Mouse (Mus musculus) midbrain, embryonic 10.5 days (tissue): ENCODE results near the gene Med29. TPM values are rescaled to one million over a fixed set of nuclear protein-coding genes. Genes with fewer than 3 reads are reported as not detected.
"Not testable (repeated sequence)": the region's sequence is repeated elsewhere in the genome, so short reads cannot be mapped to it uniquely, and the experiment has no call there.

Experiments used
- DNase-seq: peaks from one replicate; pipeline ENCODE4 v3.0.0-alpha.2; 2017; ENCODE audit warnings: low spot score
- H3K27ac ChIP-seq: fragments of 300-500 bp; sonication (generic); replicated peaks from 2 replicates; pipeline ENCODE4 v1.5.1; 2016; ENCODE audit warnings: mild to moderate bottlenecking
- H3K27me3 ChIP-seq: fragments of 300-500 bp; sonication (generic); 2 replicates; pipeline ENCODE4 v1.6.1; 2016; ENCODE audit warnings: low read depth, mild to moderate bottlenecking; ENCODE audit not compliant: poor library complexity, severe bottlenecking
- H3K36me3 ChIP-seq: fragments of 300-500 bp; sonication (generic); 2 replicates; pipeline ENCODE4 v1.6.1; 2016; ENCODE audit warnings: mild to moderate bottlenecking, moderate library complexity
- H3K4me1 ChIP-seq: fragments of 300-500 bp; sonication (generic); 2 replicates; pipeline ENCODE4 v1.6.1; 2016
- H3K4me3 ChIP-seq: fragments of 300-500 bp; sonication (generic); 2 replicates; pipeline ENCODE4 v1.5.1; 2016; ENCODE audit warnings: mild to moderate bottlenecking, moderate library complexity
- H3K9me3 ChIP-seq: fragments of 300-500 bp; sonication (generic); replicated peaks from 2 replicates; pipeline ENCODE4 v1.6.1; 2016; ENCODE audit warnings: mild to moderate bottlenecking
- WGBS: fragments of 180-500 bp; shearing (Covaris S2); methylation state at CpG from one replicate; pipeline ENCODE4 v1.1.7; 2016; 5-methylcytosine and 5-hydroxymethylcytosine counted together
- polyA plus RNA-seq: library from polyadenylated mRNA; unstranded; fragments of >200 nt; fragmentation: Nextera tagmentation; extraction: Ambion mirVana; gene quantifications from 2 replicates; pipeline ENCODE4 v1.2.1, GENCODE M21; 2016

Med29 gene
- polyA plus RNA-seq, 1 experiment from 2014 or later: 61.0 TPM

DNA sequence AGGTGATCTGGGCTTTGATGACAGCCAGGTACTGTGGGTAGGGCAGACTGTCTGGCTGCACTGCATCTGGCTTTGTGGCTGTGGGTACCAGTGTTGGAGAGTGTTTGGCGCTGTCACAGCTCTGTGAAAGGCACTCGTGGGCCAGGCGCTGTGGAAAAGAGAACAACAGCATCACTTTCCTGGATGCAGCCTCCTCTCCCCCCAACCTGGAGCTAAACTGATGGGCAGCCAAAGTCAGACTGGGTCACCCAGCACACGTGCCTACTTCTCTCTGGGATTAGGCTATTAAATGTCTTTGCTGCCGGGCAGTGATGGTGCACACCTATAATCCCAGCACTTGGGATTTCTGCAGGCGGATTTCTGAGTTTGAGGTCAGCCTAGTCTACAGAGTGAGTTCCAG lies 5.6 kb downstream of the Med29 start:
- peaks cover 57% of the 10 kb centered on the region for H3K36me3 ChIP-seq
- not testable (repeated sequence) for DNase-seq, H3K27me3 ChIP-seq, H3K9me3 ChIP-seq, H3K27ac ChIP-seq, H3K4me3 ChIP-seq
- WGBS: 90% methylated on average over 6 of the region's 6 CpGs
- H3K4me1 ChIP-seq: peaks cover 30% of the 10 kb centered on the region

DNA sequence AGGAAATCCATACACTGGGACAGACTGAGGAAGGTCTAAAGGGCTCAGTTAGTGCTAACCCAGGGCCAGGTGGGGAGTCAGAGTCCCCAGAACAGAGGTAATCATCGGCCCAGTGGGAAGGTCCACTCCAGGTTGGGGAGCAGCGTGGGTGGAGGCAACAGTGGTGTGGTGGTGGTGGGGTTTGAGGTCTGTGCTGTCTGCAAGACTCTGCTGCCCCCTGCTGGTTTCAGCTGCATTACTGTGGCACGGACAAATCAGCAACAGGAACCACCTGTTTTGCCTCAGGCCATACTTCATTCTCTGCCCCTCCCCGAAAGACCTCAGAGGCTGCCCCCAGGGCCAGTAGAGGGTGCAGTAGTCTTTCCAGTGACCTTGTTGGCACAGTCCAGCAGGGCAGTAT lies 6.0 kb downstream of the Med29 start:
- DNase-seq: peak; percentile 80
- peaks cover 57% of the 10 kb centered on the region for H3K36me3 ChIP-seq
- 35% methylated on average over 4 of the region's 4 CpGs for WGBS
- H3K9me3 ChIP-seq: no peaks in the 10 kb centered on the region
- H3K4me1 ChIP-seq: peaks cover 30% of the 10 kb centered on the region
- no peak overlapping the region for H3K27ac ChIP-seq
- no peak overlapping the region; the same call in 1 of the 2 replicates for H3K4me3 ChIP-seq
- H3K27me3 ChIP-seq: no peaks in the 10 kb centered on the region

DNA sequence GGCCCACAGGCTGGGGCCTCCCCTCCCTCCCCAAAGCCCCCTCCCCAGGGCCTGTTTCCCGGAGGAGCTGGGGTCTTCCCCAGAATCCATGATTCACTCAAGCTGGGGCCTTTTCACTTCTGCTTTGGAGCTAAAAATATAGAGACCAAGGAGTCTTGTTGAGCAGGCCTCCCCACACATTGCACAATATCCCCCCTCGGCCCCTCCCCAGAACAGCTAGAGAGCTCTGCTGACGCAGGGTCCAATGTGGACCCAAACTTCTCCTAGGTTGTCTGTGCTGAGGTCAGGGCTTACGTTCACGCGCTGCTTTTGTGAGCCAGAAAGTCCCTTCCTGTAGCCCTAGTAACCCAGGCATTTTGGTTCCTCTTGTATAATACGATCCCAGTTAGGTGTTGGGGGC lies 6.5 kb downstream of the Med29 start:
- peaks cover 57% of the 10 kb centered on the region for H3K36me3 ChIP-seq
- 90% methylated on average over 7 of the region's 7 CpGs for whole genome bisulfite sequencing
- DNase-seq: no peak
- no peaks in the 10 kb centered on the region for H3K27me3 ChIP-seq
- peaks cover 30% of the 10 kb centered on the region for H3K4me1 ChIP-seq
- no peak overlapping the region for H3K4me3 ChIP-seq
- no peak overlapping the region for H3K27ac ChIP-seq
- H3K9me3 ChIP-seq: no peaks in the 10 kb centered on the region

DNA sequence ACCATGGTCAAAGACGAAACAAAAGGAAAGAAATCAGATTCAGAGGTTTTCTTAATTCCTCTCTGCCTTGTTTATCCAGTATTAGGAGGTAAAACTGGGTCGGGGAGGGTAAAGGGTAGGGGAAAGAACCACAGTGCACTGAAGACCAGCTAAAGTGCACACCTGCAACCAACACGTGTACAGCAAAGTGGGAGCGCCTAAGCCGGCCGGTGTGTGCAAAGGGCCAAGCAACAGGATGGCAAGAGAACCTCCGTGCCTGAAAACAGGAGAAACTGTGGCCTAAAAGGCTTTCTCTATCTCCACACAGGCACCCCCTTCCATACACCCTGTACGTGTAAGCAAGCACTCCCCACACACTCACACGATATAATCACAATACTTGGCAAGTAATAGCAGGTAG lies 7.3 kb downstream of the Med29 start:
- H3K4me1 ChIP-seq: peaks cover 35% of the 10 kb centered on the region
- H3K36me3 ChIP-seq: peaks cover 49% of the 10 kb centered on the region
- no peaks in the 10 kb centered on the region for H3K27me3 ChIP-seq
- DNase-seq: no peak
- no peak overlapping the region for H3K27ac ChIP-seq
- 91% methylated on average over 9 of the region's 9 CpGs for WGBS
- no peak overlapping the region for H3K4me3 ChIP-seq
- no peaks in the 10 kb centered on the region for H3K9me3 ChIP-seq

DNA sequence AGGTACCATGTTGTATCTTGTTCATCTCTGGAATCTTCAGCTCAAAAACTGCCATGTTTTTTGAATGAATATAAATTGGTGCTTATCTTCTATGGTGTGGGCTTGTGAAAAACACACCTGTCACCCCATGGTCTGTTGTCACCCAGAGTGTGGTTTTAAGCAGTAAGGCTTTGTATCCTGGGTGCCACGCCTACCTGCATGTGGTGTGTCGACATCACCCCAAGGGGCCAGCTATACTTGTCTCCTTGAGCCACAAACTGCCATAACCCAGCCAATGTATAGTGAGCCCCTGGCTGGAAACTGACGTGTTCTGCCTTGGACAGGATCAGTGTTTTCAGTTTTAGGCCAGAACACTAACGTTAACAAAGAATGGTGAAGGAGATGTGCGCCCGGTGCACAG lies 8.3 kb downstream of the Med29 start:
- Histone ChIP-seq H3K4me1 (peaks cover 42% of the 10 kb centered on the region), H3K36me3 (peaks cover 38% of the 10 kb centered on the region), H3K9me3 (no peaks in the 10 kb centered on the region), H3K4me3 (no peak overlapping the region), H3K27me3 (no peaks in the 10 kb centered on the region), H3K27ac (no peak overlapping the region)
- DNase-seq: no peak
- 82% methylated on average over 6 of the region's 6 CpGs for WGBS

DNA sequence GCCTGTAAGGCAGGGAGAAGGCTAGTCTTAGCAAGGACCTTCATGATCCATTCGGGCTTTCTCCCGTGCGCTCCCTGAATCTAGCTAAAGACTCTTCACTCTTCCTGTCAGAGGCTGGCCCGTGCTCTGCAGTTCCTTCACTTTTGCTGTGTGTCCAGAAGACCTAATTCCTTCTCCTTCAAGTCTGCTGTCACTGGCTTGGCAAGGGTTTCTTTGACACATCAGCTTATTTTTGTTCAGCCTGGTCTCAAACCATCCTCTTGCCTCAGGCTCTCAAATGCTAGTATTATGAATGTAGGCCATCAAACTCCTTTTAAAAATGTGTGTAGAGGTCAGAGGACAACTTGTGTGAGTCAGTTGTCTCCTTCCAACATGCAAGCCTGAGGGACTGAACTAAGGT lies 8.9 kb downstream of the Med29 start:
- WGBS: 81% methylated on average over 4 of the region's 4 CpGs
- H3K4me1 ChIP-seq: peaks cover 47% of the 10 kb centered on the region

GRCm38 (mm10) chr7:28382981-28383396 lies 9.5 kb downstream of the Med29 start:
- 80% methylated on average over 11 of the region's 11 CpGs for WGBS
- Histone ChIP-seq H3K27me3 (peaks cover 6% of the 10 kb centered on the region), H3K4me1 (peaks cover 53% of the 10 kb centered on the region), H3K36me3 (peaks cover 27% of the 10 kb centered on the region), H3K9me3 (no peaks in the 10 kb centered on the region), H3K4me3 (no peak overlapping the region; the same call in 1 of the 2 replicates), H3K27ac (peak overlapping the region; percentile 83; the same call in 1 of the 2 replicates)
- no peak for DNase-seq

More for the DNA sequence above, 8.9 kb downstream of the Med29 start:
- Histone ChIP-seq H3K27ac (0 out of 2 replicates have a peak overlapping the region, but pooled peaks have one; percentile 83), H3K36me3 (peaks cover 33% of the 10 kb centered on the region), H3K4me3 (no peak overlapping the region), H3K27me3 (no peaks in the 10 kb centered on the region), H3K9me3 (no peaks in the 10 kb centered on the region)
- no peak for DNase-seq

DNA sequence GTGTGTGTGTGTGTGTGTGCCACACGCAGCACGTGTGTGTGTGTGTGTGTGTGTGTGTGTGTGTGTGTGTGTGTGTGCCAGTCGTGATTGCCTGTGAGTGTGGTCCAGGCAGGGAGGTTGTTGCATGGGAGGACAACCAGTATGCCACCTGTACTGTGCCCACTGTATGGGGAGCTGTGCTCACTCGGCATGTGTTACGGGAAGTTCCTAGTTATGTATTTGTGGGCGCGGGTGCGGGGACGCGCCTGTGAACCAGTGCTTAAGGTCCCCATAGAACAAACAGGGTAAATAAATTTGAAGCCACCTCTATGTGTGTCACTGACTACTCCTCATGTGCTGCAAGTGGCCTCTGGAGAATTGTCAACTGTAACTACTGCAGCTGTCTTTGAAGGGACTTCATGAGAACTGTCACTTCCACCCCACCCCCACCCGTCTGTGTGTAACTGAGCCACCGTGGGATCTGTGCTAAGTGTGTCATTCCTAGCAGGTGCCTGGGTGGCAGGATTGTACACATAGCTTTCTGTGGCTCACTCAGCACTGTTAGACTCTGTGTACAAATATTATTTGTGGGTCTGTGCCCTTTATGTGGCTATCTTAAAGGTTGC lies 10.1 kb downstream of the Med29 start:
- WGBS: 71% methylated on average over 11 of the region's 12 CpGs
- Histone ChIP-seq H3K27me3 (peaks cover 11% of the 10 kb centered on the region), H3K9me3 (no peaks in the 10 kb centered on the region), H3K27ac (peak overlapping the region; percentile 83), H3K4me1 (peaks cover 59% of the 10 kb centered on the region), H3K36me3 (peaks cover 27% of the 10 kb centered on the region), H3K4me3 (peak overlapping the region; percentile 47)
- DNase-seq: no peak

DNA sequence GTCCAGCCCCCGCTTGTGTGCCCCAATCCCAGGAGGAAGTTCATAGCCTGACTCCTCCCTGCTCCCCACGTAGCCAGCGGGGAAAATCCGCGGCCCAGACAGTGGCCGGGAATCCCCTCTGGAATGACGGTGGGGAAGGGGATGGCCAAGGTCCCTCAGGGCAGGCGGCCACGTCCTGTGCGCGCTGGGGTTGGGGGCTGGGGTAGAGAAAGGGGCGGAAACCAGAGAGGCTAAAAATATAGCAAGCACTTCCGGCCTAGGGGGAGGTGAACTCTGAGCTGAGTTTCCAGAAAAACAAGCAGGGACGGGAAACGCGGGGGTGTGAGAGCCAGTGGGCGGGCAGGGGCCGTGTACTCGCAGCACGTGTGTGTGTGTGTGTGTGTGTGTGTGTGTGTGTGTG lies 10.6 kb downstream of the Med29 start:
- peaks cover 26% of the 10 kb centered on the region for H3K36me3 ChIP-seq
- DNase-seq: peak; percentile 70
- H3K4me1 ChIP-seq: peaks cover 64% of the 10 kb centered on the region
- no peaks in the 10 kb centered on the region for H3K9me3 ChIP-seq
- peaks cover 16% of the 10 kb centered on the region for H3K27me3 ChIP-seq
- H3K27ac ChIP-seq: peak overlapping the region; percentile 83
- peak overlapping the region; percentile 47 for H3K4me3 ChIP-seq
- WGBS: 12% methylated on average over 20 of the region's 20 CpGs

DNA sequence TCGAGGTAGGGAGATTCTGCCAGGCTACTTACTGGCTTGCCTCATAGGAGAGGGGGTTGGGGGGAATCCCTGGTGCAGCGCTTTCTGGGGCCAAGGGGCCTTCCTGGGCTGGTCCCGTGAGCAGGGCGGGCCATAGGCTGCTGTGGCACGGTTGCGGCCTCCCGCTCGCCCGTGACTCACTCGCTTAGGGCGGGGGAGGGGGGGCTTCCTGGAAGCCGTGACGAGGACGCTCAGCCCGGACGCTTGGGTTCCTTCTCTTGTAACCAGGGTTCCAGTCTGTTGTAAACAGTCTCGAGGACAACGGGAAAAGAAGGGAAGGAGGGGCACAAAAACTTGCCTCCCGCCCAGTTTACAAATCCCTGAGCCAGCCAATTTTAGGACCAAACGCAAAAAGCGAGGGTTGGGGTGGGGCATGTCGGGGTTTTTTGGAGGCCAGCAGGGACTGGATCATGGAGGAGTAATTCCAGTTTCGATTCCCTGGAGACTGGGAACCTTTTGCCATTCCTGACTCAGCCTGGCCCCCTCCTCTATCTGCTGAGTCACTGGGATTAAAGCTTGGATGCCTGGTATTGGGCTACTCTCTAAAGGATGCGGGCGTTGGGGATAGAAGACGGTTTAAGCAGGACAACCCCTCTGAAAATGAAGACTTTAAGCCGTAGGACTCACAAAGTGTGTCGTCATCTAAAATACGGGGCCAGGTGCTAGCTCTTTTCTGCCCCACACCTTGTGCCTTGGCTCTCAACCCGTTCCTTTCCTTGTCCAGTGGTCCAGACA lies 11.3 kb downstream of the Med29 start:
- peak overlapping the region; percentile 47 for H3K4me3 ChIP-seq
- H3K27ac ChIP-seq: peak overlapping the region; percentile 83
- peaks cover 66% of the 10 kb centered on the region for H3K4me1 ChIP-seq
- DNase-seq: peak; percentile 49
- no peaks in the 10 kb centered on the region for H3K9me3 ChIP-seq
- peaks cover 17% of the 10 kb centered on the region for H3K27me3 ChIP-seq
- WGBS: 6% methylated on average over 30 of the region's 30 CpGs
- H3K36me3 ChIP-seq: peaks cover 20% of the 10 kb centered on the region

DNA sequence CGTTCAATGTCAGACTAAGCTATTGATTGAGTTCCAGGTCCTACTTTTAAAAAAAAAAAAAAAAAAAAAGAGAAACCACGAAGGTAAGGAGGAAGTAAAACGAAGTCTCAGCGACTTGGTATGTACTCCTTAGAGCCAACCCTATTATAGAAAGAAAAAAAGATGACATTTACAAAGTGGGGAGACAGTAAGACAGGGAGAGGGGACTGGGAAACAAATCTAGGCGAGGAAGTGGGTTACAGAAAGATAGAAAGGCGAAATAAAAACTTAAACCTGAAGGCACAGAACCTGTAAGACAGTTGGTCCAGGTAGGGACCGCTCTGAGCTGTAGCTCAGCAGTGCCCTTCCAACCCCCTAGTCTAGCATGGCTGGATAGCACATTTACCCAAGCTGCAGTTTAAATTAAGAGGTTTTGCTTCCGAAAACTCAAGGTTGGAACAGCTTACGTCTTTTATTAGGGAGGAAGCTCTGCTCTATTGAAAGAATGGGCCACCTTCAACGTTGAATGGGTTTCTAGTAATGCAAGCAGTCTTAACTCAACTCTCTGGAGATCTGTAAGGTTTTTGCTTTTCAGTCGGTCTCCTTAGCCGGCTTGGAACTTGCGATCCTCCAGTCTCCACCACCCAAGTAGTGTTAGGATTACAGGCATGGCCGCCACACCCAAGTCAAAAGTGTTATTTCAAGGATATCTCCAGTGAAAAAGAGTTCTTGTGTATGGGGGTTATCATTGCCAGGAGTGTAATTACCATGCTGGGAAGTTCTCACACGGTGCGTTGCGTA lies 12.1 kb downstream of the Med29 start, which contains the start of gene Zfp36:
TSS of gene Zfp36 (minus strand) at position 17 of the 780 bp plus-strand sequence.
- H3K36me3 ChIP-seq: peaks cover 12% of the 10 kb centered on the region
- peak within 1 kb of the TSS; percentile 89 for H3K27ac ChIP-seq
- no peak for DNase-seq
- H3K27me3 ChIP-seq: peaks cover 17% of the 10 kb centered on the region
- peaks cover 74% of the 10 kb centered on the region for H3K4me1 ChIP-seq
- H3K4me3 ChIP-seq: peak within 1 kb of the TSS; percentile 68
- H3K9me3 ChIP-seq: no peaks in the 10 kb centered on the region
- 53% methylated on average over 17 of the region's 17 CpGs for WGBS

DNA sequence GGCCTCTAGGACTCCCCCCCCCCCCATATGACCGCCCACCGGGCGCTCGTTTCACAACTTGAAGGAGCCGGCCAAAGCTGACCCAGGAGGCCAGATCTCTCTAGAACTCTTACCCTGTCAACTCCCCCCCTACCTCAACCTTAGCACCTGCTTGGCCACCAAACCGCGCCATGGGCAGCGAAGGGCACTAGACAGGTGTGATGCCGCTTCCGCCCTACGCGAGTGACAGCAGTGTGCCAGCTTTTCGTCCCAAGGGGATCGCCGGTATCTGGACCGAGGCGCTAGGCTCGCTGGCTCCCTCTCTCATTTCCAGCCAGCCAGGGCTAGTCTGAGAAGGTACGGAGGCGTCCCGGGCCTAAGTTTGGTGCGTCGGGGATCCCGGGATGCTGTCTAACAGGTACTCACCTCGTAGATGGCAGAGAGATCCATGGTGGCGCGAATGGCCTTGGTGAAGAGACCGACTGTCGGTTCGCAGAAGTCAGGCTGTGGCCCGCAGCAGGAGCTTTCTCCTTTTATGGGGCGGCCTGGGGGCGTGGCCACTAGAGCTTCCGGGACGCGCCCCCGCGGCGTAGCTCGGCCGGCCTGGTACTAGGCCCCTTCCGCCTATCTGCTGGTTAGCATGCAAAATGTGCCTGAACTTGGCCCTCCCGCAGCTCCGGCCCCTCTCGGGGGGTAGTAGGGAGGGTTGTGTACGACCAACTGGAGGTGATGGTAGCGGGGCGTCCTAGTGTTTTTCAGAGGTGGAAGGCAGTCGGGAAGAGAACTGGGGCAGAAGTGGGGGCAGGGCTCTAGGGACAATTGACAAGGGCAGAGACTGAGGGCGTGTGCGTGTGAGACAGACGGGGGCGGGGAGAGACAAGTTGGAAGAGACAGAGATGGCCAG lies 13.5 kb downstream of the Med29 start:
- peak; percentile 86 for DNase-seq
- 1% methylated on average over 53 of the region's 53 CpGs for WGBS

More for the DNA sequence above, 13.5 kb downstream of the Med29 start:
- peak overlapping the region; percentile 68 for H3K4me3 ChIP-seq
- H3K27ac ChIP-seq: peak overlapping the region; percentile 89
- H3K9me3 ChIP-seq: no peaks in the 10 kb centered on the region
- peaks cover 17% of the 10 kb centered on the region for H3K27me3 ChIP-seq
- H3K36me3 ChIP-seq: peaks cover 8% of the 10 kb centered on the region
- H3K4me1 ChIP-seq: peaks cover 83% of the 10 kb centered on the region
